Mouse (Mus musculus): ENCODE results near the gene Podnl1.

- TF ChIP-seq CTCF (IDR thresholded peaks at IDR 0.05; ENCODE audit: borderline replicate concordance, insufficient read depth, low read length), result no peak
- TF ChIP-seq POLR2A (IDR thresholded peaks at IDR 0.05; ENCODE audit: low read depth, low read length), result no peak
Observed at GRCm38 (mm10) chr8:84137848-84138247, 12.1 kb downstream of the Podnl1 start.

Measured in embryonic fibroblast, embryonic 13.5 days (primary cell).